Mouse (Mus musculus): ENCODE results near the gene Gpr62.
A peak's percentile ranks its signal among the peaks of the same experiment; 100 is the strongest.

- TF ChIP-seq CTCF (IDR thresholded peaks at IDR 0.05; ENCODE audit: borderline replicate concordance, insufficient read depth, low read length) (peak; percentile 86), POLR2A (IDR thresholded peaks at IDR 0.05; ENCODE audit: low read depth, low read length) (0 out of 2 replicates have a peak, but pooled peaks have one; percentile 48)
These were observed 11.3 kb upstream of the Gpr62 start, which contains the start of gene Parp3 for GRCm38 (mm10) chr9:106476924-106477484.
